Mouse (Mus musculus) hindbrain, embryonic 15.5 days (tissue): ENCODE results near the gene Nubp1. TPM values are rescaled to one million over a fixed set of nuclear protein-coding genes. Genes with fewer than 3 reads are reported as not detected.
A peak's percentile ranks its signal among the peaks of the same experiment; 100 is the strongest.

Experiments used
- ATAC-seq: fragments of 200-750 bp; cut with Nextera tagmentation; 2 replicates; pipeline ENCODE4 v1.8.0; 2017; ENCODE audit warnings: low read depth, moderate number of reproducible peaks, moderate TSS enrichment; ENCODE audit not compliant: low FRiP score
- H3K27ac ChIP-seq: fragments of 300-500 bp; sonication (generic); replicated peaks from 2 replicates; pipeline ENCODE4 v1.5.1; 2015; ENCODE audit warnings: mild to moderate bottlenecking, inconsistent platforms
- H3K27me3 ChIP-seq: fragments of 300-500 bp; sonication (generic); 2 replicates; pipeline ENCODE4 v1.6.1; 2015; ENCODE audit warnings: control low read depth, inconsistent platforms
- H3K36me3 ChIP-seq: fragments of 300-500 bp; sonication (generic); 2 replicates; pipeline ENCODE4 v1.6.1; 2015; ENCODE audit warnings: control low read depth, inconsistent platforms
- H3K4me1 ChIP-seq: fragments of 300-500 bp; sonication (generic); replicated peaks from 2 replicates; pipeline ENCODE4 v1.6.1; 2015; ENCODE audit warnings: control low read depth, inconsistent platforms
- H3K4me2 ChIP-seq: fragments of 300-500 bp; sonication (generic); 2 replicates; pipeline ENCODE4 v1.6.1; 2015; ENCODE audit warnings: moderate library complexity, mild to moderate bottlenecking, inconsistent platforms
- H3K4me3 ChIP-seq: fragments of 300-500 bp; sonication (generic); 2 replicates; pipeline ENCODE4 v1.5.1; 2015; ENCODE audit warnings: mild to moderate bottlenecking, inconsistent platforms
- H3K9ac ChIP-seq: fragments of 300-500 bp; sonication (generic); 2 replicates; pipeline ENCODE4 v1.6.1; 2015; ENCODE audit warnings: inconsistent platforms
- H3K9me3 ChIP-seq: fragments of 300-500 bp; sonication (generic); 2 replicates; pipeline ENCODE4 v1.6.1; 2016; ENCODE audit warnings: control low read depth, inconsistent platforms
- WGBS: fragments of 180-500 bp; shearing (Covaris S2); methylation state at CpG from one replicate; pipeline ENCODE4 v1.1.7; 2015; 5-methylcytosine and 5-hydroxymethylcytosine counted together
- polyA plus RNA-seq: library from polyadenylated mRNA; unstranded; fragments of >200 nt; fragmentation: Nextera tagmentation; extraction: Ambion mirVana; gene quantifications from 2 replicates; pipeline ENCODE4 v1.2.1, GENCODE M21; 2015

Nubp1 gene
- polyA plus RNA-seq, 1 experiment from 2014 or later = 48.2 TPM

DNA sequence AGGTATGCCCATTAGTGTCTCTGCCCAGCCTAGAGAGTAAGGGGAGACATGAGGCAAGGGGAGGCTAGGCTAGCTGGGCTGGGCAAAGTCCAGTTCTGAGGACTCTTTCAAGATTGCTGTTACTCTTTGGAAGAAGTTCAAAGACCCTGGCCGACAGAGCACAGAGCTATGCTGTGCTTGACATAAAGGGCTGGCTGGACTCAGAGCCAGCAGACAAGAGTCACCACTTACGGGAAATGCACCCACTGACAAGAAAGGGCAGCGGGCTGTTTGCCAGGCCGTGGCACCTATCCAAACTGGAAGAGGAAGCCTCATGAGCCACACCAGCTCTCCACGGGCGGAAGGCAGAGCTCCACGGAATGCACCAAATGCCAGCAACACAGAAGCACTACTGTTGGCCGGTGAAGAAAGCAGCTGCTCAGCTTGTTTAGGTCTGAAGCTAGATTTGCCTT lies 40.7 kb downstream of the Nubp1 start:
- Histone ChIP-seq H3K4me1 (peaks cover 11% of the 10 kb centered on the region), H3K36me3 (no peaks in the 10 kb centered on the region), H3K9me3 (no peaks in the 10 kb centered on the region), H3K27me3 (no peaks in the 10 kb centered on the region), H3K9ac (no peak overlapping the region), H3K4me2 (no peak overlapping the region), H3K4me3 (no peak overlapping the region), H3K27ac (no peak overlapping the region)
- ATAC-seq = peak; percentile 89
- WGBS = 50% methylated on average over 8 of the region's 8 CpGs

DNA sequence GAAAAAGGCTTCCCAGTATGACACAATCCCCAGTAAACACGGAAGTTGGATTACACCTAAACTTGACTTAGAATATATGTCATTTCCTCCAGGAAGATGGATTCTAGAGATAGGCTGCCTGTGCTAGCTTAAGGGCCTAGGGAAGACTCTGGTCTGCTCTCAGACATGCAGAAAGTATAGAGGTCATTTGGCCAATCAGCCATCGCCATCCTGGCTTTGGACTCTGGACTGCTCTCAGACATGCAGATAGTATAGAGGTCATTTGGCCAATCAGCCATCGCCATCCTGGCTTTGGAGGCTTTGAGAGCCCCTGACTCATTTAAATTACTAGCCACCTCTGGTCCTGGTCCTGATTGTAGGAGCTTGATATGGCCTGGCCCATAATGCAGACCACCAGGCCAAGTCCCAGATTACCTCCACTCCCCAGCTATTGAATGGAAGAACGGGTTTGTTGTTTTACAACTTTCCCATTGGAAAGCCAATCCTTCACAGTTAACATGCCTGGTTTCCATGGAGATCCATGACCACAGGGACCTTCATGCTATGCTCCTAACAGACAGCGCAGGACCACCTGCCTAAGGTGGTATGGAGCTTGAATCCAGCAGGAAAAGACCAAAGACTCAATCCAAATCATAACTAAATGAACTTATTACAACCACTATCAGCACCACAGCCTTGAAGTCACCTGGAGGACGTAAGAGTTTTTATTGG lies 42.3 kb downstream of the Nubp1 start:
- no peak for ATAC-seq
- 77% methylated on average over 6 of the region's 6 CpGs for WGBS

DNA sequence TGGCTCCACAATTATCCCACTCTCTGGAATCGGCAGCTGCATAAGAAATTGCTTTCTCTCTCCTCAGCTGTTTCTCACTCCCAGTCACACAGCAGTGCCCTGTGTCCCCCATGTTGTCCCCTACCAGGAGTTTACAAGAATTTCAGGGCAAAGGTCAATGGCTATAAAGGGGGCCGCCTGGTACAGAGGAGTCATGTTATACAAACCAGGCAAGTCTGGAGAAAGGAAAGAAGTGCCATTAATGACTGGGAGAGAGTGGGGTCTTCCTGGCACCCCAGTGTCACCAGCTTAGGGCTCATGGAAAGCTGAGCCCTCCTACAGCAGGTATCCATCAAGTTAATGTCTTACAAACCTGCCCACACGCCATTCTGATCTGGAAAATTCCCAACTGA lies 42.8 kb downstream of the Nubp1 start:
- no peak overlapping the region for H3K4me2 ChIP-seq
- H3K4me3 ChIP-seq = no peak overlapping the region
- no peaks in the 10 kb centered on the region for H3K36me3 ChIP-seq
- H3K27me3 ChIP-seq = no peaks in the 10 kb centered on the region
- WGBS = 68% methylated on average over 3 of the region's 3 CpGs
- H3K4me1 ChIP-seq = peaks cover 5% of the 10 kb centered on the region
- no peaks in the 10 kb centered on the region for H3K9me3 ChIP-seq
- no peak for ATAC-seq
- H3K27ac ChIP-seq = no peak overlapping the region
- H3K9ac ChIP-seq = no peak overlapping the region

More for the DNA sequence above, 42.3 kb downstream of the Nubp1 start:
- Histone ChIP-seq H3K9ac (no peak overlapping the region), H3K4me3 (no peak overlapping the region), H3K27ac (no peak overlapping the region), H3K36me3 (no peaks in the 10 kb centered on the region), H3K9me3 (no peaks in the 10 kb centered on the region), H3K4me1 (peaks cover 5% of the 10 kb centered on the region), H3K4me2 (no peak overlapping the region), H3K27me3 (no peaks in the 10 kb centered on the region)

DNA sequence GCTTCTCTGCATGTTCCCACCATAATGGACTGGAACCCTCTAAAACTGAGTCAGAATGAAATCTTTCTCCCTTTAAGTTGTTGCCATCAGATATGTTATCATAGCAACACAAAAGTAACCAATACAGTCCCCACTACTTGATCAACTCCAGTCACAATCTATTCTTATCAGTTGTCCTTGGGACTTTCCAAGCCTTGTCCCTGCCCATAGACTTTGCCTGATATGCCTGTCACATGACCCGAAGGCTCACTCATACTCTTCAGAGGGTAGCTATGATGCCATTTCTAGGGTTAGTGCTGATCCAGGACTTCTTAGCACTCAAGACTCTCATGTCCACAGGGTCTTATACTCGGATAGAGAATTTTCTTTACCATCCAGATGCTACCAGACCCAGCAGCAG lies 48.4 kb downstream of the Nubp1 start:
- H3K4me2 ChIP-seq = no peak overlapping the region
- no peak for ATAC-seq
- no peak overlapping the region for H3K9ac ChIP-seq
- no peaks in the 10 kb centered on the region for H3K9me3 ChIP-seq
- WGBS = 79% methylated on average over 2 of the region's 2 CpGs
- H3K4me1 ChIP-seq = no peaks in the 10 kb centered on the region
- no peak overlapping the region for H3K27ac ChIP-seq
- H3K27me3 ChIP-seq = no peaks in the 10 kb centered on the region
- no peak overlapping the region for H3K4me3 ChIP-seq
- H3K36me3 ChIP-seq = no peaks in the 10 kb centered on the region

DNA sequence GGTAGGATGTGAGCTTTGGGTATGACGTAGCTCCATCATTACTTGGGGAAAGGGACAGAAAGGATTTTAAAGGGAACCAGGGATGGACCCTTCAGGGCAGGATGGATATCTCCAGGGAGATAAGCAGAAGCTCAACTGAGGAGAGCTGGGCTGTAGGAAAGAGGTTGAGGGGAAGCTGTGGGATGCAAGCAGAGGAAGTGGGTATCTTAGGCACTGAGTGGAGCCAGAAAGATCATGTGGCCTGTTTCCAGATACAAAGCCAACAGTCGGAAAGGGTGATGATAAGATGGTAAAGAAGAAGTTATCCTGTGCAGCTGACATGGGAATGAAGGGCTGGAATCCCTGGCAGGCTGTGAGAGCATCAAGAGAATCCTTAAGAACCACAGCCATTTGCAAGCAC lies 49.4 kb downstream of the Nubp1 start:
- H3K36me3 ChIP-seq = no peaks in the 10 kb centered on the region
- H3K4me2 ChIP-seq = no peak overlapping the region
- 89% methylated on average over 2 of the region's 2 CpGs for WGBS
- H3K9ac ChIP-seq = no peak overlapping the region
- H3K4me3 ChIP-seq = no peak overlapping the region
- ATAC-seq = no peak
- H3K4me1 ChIP-seq = no peaks in the 10 kb centered on the region
- no peaks in the 10 kb centered on the region for H3K9me3 ChIP-seq
- H3K27me3 ChIP-seq = no peaks in the 10 kb centered on the region
- no peak overlapping the region for H3K27ac ChIP-seq

DNA sequence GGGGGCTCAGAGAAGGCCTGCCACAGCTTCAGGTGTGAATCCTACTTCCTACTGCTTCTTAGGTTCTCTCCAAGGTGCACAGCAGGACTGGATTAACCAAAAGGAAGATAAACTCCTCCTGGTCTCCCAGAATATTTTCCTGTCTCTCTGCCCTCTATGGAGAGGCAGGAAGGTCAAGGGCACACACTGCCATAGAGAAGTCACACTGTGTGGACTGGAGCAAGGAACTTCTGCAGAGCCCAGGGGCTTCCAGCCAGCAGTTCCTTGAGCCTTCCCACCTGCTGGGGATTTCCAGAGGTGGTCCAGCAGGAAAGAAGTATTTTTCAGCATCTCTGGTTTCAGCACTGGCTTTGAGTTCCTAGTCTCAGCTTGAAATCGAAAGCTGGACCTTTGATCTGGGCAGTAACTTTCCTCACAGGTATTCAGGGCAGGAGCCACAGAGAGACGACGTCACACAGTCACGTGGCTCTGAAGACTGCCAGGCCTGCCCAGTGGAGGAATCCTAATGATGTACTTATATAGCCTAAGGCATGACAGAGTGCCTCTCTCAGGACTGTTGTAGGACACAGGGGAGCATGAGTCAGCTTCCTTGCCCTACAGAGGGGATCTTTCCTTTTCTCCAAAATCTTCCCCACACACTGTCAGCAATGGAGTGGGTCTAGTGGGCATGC lies 53.4 kb downstream of the Nubp1 start:
- Histone ChIP-seq H3K4me3 (no peak overlapping the region), H3K9ac (no peak overlapping the region), H3K36me3 (no peaks in the 10 kb centered on the region), H3K4me1 (no peaks in the 10 kb centered on the region), H3K4me2 (no peak overlapping the region), H3K27me3 (no peaks in the 10 kb centered on the region), H3K9me3 (no peaks in the 10 kb centered on the region), H3K27ac (no peak overlapping the region)
- WGBS = 44% methylated on average over 4 of the region's 4 CpGs
- ATAC-seq = no peak

DNA sequence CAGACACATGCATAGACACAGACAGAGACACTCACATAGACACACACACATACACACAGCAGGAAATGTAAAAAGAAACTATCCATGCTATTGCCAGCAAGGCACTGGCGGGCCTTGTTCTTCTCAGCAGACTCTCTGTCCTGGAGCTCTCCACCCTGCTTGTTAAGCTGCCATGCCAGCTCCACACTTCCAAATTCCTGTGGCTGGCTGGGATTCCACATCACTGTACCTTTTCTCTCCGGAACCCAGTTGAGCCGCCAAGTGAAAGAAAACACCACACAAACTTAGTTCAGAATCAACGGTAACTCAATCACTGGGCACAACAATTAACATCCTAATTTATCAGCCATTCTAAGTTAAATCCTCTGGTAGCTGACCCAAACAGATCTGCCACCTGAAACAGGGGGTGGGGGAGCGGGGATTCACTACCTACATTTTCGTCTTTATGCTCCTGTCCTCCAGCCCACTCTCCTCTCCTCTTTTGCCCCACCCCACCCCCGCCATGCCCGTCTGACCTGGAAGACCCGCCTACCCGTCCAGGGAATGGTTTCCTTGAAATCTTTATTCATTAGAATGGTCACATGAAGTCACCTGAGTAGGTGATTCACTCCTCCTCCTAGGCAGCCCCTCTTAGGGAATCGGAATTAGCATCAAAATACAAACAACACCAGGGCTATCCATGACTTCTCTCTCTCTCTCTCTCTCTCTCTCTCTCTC lies 55.8 kb downstream of the Nubp1 start:
- Histone ChIP-seq H3K36me3 (no peaks in the 10 kb centered on the region), H3K27ac (no peak overlapping the region), H3K4me1 (no peaks in the 10 kb centered on the region), H3K9ac (no peak overlapping the region), H3K27me3 (no peaks in the 10 kb centered on the region), H3K4me2 (no peak overlapping the region), H3K4me3 (no peak overlapping the region), H3K9me3 (no peaks in the 10 kb centered on the region)
- ATAC-seq = no peak
- 41% methylated on average over 11 of the region's 11 CpGs for WGBS

DNA sequence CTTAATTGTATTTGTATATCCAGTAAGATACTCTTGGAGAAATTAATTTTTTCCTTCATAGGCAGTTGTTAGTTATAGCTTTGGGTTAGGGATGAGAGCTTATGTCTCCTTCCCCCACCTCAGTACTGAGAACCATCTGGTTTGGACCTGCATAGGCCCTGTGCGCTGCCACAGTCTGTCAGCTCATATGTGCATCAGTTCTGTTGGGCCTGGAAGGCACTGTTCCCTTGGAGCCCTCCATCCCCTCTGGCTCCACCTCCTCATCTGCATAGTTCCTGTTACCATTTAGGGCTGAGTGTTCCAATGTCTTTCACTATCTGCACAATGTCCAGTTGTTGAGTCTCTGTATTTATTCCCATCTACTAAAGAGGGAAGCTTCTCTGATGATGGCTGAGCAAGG lies 56.5 kb downstream of the Nubp1 start:
- H3K9me3 ChIP-seq = no peaks in the 10 kb centered on the region

DNA sequence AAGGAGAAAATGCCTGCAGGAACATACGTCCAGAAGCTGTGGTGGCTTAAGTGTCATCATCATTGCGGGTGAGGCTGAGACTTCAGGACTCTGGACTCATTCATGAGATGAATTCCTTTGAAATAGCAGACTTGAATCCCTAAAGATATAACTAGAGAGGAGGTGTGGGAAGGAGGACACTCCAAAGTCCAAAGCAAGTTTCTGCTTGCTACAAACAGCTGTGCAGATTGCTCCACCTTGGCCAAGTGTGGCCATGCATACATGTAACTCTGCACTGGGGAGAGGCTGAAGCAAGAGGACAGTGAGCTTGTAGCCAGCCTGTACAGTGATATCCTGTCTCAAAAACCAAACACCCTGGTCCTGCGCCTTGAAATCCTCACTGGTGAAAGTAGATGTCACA lies 60.2 kb downstream of the Nubp1 start:
- Histone ChIP-seq H3K27me3 (no peaks in the 10 kb centered on the region), H3K4me1 (no peaks in the 10 kb centered on the region), H3K36me3 (no peaks in the 10 kb centered on the region), H3K4me3 (no peak overlapping the region), H3K9ac (no peak overlapping the region), H3K9me3 (no peaks in the 10 kb centered on the region), H3K4me2 (no peak overlapping the region), H3K27ac (no peak overlapping the region)
- WGBS = 90% methylated on average over 3 of the region's 3 CpGs
- no peak for ATAC-seq

More for the DNA sequence above, 56.5 kb downstream of the Nubp1 start:
- no peak for ATAC-seq
- Histone ChIP-seq H3K4me1 (no peaks in the 10 kb centered on the region), H3K4me3 (no peak overlapping the region), H3K9ac (no peak overlapping the region), H3K27ac (no peak overlapping the region), H3K27me3 (no peaks in the 10 kb centered on the region), H3K4me2 (no peak overlapping the region), H3K36me3 (no peaks in the 10 kb centered on the region)
- 76% methylated on average over 1 of the region's 1 CpGs for WGBS

Other genes with a start within 250 kb of the Nubp1 start
- not detected in 2 replicates for gene Rpl39l, start 241.7 kb upstream of the Nubp1 start, polyA plus RNA-seq
- 0.08 and 0.12 TPM in 2 replicates for gene Atf7ip2, start 219.2 kb upstream of the Nubp1 start, polyA plus RNA-seq
- 18.3 and 18.8 TPM in 2 replicates for gene Emp2, start 98.0 kb upstream of the Nubp1 start, polyA plus RNA-seq
- gene Tekt5, start 16.5 kb upstream of the Nubp1 start, polyA plus RNA-seq = 17.9 and 18.2 TPM in 2 replicates
- gene Tvp23a, start 35.4 kb downstream of the Nubp1 start, polyA plus RNA-seq = 46.6 and 49.7 TPM in 2 replicates
- 0.37 and 0.52 TPM in 2 replicates for gene Ciita, start 68.1 kb downstream of the Nubp1 start, polyA plus RNA-seq
- 18.1 and 19.3 TPM in 2 replicates for gene Dexi, start 131.1 kb downstream of the Nubp1 start, polyA plus RNA-seq
- gene Clec16a, start 133.4 kb downstream of the Nubp1 start, polyA plus RNA-seq = 66.2 and 70.2 TPM in 2 replicates